Mouse (Mus musculus) c-Kit-negative CD71-positive TER-119-positive erythroid progenitor cells, embryonic 14.5 days (primary cell): ENCODE results near the gene Mog.
"Not testable (repeated sequence)": the region's sequence is repeated elsewhere in the genome, so short reads cannot be mapped to it uniquely, and the experiment has no call there.

Experiments
- DNase-seq: peaks from one replicate; pipeline ENCODE4 v3.0.0-alpha.2; 2013; ENCODE audit warnings: low read depth, low spot score

The Mog gene

GRCm38 (mm10) chr17:36995448-36995847, 27.8 kb downstream of the Mog start:
- no peak for DNase-seq

DNA sequence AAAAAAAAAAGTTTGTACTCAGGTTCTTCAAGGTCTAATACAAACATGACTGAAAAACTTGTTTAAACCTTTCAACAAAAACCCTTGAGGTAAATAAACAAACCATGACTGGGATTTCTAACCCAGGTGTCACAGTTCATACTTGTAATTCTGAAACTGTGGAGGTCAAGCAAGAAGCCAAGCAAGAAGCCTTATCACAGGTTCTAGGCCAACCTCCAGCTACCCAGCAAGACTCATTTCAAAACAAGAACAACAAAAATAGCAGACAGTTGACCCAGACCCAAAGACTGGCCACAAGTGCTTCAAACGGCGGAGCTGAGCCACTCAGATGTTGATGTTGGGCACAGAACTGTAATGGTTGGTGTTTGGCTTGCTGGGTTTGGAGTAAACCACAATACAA, 28.7 kb downstream of the Mog start:
- DNase-seq: no peak

DNA sequence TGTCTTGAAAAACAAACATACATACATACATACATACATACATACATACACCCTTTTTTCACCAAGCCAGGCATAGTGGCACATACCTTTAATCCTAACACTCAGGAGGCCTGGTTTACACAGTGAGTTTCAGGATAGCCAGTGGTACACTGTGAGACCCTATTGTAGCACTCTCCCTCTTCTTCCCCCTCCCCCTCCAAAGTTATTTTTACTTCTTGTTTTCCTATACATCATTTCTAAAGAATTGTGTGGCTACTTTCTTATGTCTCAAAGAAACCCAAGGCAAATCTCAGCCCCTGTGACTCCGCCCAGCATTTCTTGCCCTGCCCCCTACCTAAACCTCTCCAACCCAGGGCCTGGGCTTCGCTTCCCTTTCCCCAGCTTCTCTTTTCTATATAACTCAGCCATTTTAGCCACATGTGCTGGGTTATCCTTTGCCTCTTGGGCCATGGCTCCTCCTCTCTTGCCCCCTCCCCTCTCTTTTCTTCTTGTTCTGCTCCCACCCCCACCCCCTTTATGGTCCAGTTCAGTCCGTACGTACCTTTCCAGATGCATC, 29.4 kb downstream of the Mog start:
- DNase-seq: no peak

- no peak for DNase-seq
Observed at GRCm38 (mm10) chr17:36992336-36993104, 30.7 kb downstream of the Mog start.

DNA sequence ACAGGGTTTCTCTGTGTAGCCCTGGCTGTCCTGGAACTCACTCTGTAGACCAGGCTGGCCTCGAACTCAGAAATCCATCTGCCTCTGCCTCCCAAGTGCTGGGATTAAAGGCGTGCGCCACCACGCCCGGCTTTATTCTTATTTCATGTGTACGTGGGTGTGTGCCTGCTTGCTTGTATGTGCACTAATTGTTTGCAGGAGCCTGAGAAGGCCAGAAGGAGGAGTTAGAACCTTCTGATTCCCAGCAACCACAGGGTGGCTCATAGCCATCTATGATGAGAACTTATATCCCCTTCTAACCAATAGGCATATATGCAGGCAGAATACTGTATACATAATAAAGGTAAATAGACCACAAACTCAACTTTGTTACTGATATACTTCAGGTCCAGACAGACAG, 32.6 kb downstream of the Mog start:
- not testable (repeated sequence) for DNase-seq

GRCm38 (mm10) chr17:36989437-36989836, 33.8 kb downstream of the Mog start, which contains the start of gene H2-M5:
Gene H2-M5, minus strand, starts transcription at chr17:36989537.
- DNase-seq: no peak

DNA sequence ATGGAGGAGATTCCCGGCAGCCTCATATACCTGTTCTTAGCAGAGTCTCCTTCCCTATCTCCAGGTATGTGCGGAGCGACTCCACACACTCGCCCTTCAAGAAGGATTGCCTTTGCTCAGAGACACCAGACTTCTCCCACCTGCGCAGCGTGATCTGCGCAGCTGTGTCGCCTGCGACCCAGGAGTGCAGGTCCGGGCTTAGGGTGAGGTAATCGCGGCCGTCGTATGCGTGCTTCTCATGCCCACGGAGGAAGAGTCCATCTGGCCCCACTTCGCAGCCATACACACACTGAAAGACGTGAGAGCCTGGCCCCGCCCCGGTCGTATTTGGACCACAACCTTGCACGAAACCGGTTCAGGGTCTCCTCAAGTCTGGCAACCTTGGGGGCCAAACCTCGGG, 34.7 kb downstream of the Mog start:
- DNase-seq: no peak

DNA sequence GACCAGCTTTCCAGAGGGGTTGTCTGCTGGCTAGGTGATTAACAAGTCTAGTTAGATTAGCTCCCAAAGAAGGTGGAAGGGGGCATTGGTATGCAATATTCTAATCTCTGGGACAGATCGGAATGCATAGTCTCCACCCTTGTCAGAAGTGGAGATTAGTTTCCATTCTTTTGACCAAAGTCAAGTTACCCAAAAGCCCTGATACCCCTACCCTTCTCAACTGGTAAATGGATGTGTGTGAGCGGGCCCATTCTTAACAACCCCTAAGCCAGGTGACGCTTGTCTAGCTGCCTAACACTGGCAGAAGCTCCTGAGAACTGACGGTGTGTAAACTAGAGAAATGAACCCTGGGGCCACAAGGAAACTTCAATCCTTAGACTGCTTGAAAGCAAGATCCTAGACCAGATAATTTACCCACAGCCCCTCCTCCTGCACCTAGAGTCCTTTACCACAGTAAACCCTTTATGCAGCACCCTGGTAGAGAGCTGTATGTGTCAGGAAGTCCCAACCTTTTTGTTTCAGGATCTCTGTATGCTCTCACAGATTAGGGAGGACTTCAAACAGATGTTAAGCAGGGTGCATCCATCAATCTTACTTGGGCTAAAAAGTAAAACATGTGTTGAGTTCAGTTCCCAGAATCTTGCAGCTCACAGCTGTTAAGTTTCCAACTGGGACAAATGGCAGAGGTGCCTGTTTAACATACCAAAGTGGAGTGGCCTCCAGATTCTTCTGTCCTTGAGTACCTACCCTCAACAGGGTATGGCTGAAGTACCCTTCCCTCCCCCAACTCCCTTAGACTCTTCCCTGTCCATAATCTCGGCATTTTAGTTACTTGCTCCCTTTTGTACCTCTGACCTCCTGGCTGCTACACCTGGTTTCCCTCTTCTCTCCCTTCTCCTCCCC, 40.7 kb downstream of the Mog start:
- no peak for DNase-seq

- DNase-seq: no peak
Observed at GRCm38 (mm10) chr17:36981845-36982244, 41.4 kb downstream of the Mog start.

GRCm38 (mm10) chr17:36981221-36981813, 41.9 kb downstream of the Mog start, which contains the start of gene 2410137M14Rik:
Gene 2410137M14Rik, minus strand, starts transcription at chr17:36981237.
- DNase-seq: no peak

DNA sequence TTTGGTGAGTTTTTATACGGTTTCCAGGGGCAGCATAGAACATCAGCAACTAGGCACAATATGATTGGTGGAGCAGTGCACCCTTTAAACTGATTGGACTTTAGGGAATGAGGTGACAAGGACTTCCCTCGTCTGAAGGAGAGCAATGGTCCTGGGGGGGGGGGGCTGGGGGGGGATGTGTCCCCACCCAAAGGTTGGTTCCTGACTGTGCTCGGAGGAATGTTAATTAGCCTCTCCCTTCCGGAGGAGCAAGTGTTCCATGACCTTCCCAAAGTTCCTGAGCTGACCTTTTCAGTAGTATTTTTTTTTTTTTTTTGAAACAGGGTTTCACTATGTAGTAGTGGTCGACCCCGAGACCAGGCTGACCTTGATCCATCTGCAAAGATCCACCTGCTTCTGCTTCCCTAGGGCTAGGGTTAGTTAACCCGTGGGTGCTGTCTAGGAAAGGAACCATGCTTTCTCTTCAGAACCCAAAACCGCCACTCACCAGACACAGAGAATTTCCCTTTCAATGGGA, 49.9 kb downstream of the Mog start:
- DNase-seq: no peak

DNA sequence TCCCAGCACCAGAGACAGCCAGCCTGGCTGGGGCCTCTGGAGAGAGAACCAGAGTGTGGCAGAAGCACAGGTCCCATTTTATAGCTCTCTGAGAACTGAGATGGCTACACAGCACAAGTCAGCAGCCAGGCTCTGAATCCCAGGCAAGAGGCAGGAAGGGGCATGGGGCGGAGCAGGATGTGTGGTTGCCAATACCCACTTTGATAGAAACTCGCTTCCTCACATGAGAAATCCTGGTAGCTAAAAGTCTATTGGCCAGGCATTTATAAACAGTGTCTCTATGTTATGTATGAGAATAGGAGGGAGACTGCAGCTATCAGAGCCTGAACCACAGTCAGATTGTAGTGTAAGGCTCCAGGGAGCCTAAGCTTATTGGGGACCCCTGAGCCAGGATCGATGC, 50.4 kb downstream of the Mog start:
- no peak for DNase-seq

- no peak for DNase-seq
Observed at GRCm38 (mm10) chr17:36971172-36971850, 51.9 kb downstream of the Mog start.

DNA sequence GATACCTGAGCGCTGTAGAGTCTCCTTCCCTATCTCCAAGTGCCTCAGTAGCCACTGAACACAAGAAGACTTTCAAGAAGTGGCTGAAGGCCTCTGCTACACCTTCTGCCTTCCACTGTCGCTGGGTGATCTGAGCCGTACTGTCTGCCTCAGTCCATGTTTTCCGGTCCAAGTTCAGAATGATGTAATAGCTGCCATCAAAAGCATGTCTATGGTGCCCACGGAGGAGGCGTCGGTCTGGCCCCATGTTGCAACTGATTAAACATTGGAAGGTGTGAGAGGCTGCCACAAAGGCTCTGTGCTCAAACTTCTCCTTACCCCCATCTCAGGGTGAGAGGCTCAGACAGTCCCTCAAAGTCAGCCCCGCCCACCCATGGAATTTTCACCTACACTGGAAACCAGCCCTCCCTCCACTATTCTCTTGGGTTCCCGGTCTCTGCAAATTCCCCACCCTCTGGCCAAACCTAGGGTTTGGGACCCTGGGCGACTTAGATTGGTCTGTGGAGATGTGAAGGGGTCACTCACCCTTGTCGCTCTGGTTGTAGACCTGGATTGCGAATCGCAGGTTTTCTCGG, 52.8 kb downstream of the Mog start:
- no peak for DNase-seq

DNA sequence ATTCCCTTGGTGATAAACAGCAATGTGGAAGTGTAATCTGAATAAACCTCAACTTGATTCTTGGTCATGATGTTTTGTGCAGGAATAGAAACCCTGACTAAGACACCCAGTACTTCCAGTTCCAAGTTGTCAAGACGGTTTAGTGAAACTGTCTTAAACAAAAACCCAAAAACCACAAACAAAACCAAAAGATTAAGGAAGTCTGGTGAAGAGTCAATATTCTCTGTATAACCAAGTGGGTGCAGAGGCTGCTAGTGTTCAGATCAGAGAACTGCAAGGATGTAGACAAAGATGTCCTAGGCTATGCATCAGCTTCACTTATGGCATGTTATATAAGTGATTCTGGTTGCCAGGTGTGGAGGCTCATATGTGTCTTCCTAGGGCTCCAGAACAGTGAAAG, 56.3 kb downstream of the Mog start:
- no peak for DNase-seq

DNA sequence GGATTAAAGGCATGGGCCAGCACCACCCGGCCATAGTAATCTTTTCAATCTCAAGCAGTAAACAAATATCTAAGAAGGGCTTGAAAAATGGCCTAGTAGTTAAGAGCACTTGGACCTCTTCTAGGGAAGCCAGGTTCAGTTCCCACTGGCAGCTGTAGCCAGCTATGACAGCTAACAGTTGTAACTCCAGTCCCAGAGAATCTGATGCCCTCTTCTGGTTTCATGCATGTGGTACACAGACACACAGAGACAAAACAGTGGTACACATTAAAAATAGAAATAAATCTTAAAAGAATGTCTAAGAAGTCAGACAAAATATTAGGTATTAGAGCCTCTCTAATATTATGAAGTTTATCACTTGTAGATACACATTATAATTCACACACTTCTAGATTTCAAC, 62.1 kb downstream of the Mog start:
- no peak for DNase-seq
